ENCODE assay signal across 1 mouse cellular context in the genomic region with DNA sequence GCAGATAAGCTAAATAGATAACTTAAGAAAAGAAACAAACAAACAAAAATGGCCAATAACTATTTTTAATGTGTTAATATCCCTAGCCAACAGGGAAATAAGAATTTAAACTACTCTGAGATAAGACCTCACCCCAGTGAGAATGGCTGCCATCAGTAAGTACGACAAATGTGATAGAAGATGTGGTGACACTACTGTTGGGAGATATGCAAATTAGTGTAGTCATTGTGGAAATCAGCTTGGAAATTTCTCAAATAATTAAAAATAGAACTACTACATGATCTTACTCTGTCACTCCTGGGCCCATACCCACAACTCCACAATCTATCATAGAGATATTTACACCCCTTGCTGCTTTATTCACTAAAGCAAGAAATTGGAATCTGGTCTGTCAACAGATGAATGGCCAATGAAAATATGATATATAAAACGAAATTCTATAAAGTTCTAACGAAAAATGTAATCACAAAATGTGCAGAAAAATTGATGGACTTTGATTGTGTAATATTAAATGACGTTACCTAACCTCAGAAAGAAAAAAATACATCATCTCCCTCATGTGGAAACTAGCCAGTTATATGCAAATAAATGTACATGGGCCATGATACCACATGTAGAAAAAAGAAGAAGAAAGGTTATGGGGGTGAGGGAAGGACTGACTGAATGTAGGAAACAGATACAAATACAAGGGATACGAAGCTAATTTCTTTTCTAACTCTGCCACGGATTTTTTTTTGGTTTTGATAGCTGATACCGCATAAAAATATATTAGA.
TF ChIP-seq lines count a peak whose summit lies in the region.

No protein-coding gene starts in this region.

TF ChIP-seq in CH12.LX, 34 proteins besides CTCF, POLR2A, EP300 and RAD21 (continued from another document):
- 0 out of 2 replicates have a peak, but pooled peaks have one; percentile 25 for TF ChIP-seq TBP (conservative IDR thresholded peaks at IDR 0.05; ENCODE audit: low read depth, low read length)
- no peak for TF ChIP-seq PAX5 (IDR thresholded peaks at IDR 0.05; ENCODE audit: low read length)
- TF ChIP-seq TCF12 (IDR thresholded peaks at IDR 0.05; ENCODE audit: low read depth, low read length), result no peak
- peak; percentile 81 for TF ChIP-seq ZNF384 (IDR thresholded peaks at IDR 0.05; ENCODE audit: low read depth, low read length)
- TF ChIP-seq MAX (IDR thresholded peaks at IDR 0.05; ENCODE audit: low read length), result no peak
